Mouse (Mus musculus) liver, embryonic 12.5 days (tissue): ENCODE measurements around the gene Spata20. TPM values are rescaled to one million over a fixed set of nuclear protein-coding genes. Genes with fewer than 3 reads are reported as not detected.

Experiments used
- ATAC-seq: fragments of 200-750 bp; cut with Nextera tagmentation; 2 replicates; pipeline ENCODE4 v1.8.0; 2017; ENCODE audit warnings: moderate number of reproducible peaks, mild to moderate bottlenecking, moderate library complexity
- H3K27ac ChIP-seq: fragments of 300-500 bp; sonication (generic); 2 replicates; pipeline ENCODE4 v1.5.1; 2016; ENCODE audit warnings: mild to moderate bottlenecking
- H3K27me3 ChIP-seq: fragments of 300-500 bp; sonication (generic); replicated peaks from 2 replicates; pipeline ENCODE4 v1.6.1; 2016; ENCODE audit warnings: mild to moderate bottlenecking, moderate library complexity
- H3K36me3 ChIP-seq: fragments of 300-500 bp; sonication (generic); 2 replicates; pipeline ENCODE4 v1.6.1; 2016; ENCODE audit warnings: mild to moderate bottlenecking, moderate library complexity
- H3K4me1 ChIP-seq: fragments of 300-500 bp; sonication (generic); 2 replicates; pipeline ENCODE4 v1.6.1; 2016
- H3K4me2 ChIP-seq: fragments of 300-500 bp; sonication (generic); 2 replicates; pipeline ENCODE4 v1.6.1; 2016; ENCODE audit warnings: mild to moderate bottlenecking, moderate library complexity
- H3K4me3 ChIP-seq: fragments of 300-500 bp; sonication (generic); 2 replicates; pipeline ENCODE4 v1.5.1; 2016; ENCODE audit warnings: mild to moderate bottlenecking, moderate library complexity
- H3K9ac ChIP-seq: fragments of 300-500 bp; sonication (generic); 2 replicates; pipeline ENCODE4 v1.6.1; 2016; ENCODE audit warnings: mild to moderate bottlenecking, moderate library complexity
- H3K9me3 ChIP-seq: fragments of 300-500 bp; sonication (generic); replicated peaks from 2 replicates; pipeline ENCODE4 v1.6.1; 2016; ENCODE audit warnings: mild to moderate bottlenecking, moderate library complexity
- WGBS: fragments of 180-500 bp; shearing (Covaris S2); methylation state at CpG from one replicate; pipeline ENCODE4 v1.1.7; 2016; ENCODE audit not compliant: insufficient replicate concordance; 5-methylcytosine and 5-hydroxymethylcytosine counted together
- polyA plus RNA-seq: library from polyadenylated mRNA; unstranded; fragments of >200 nt; fragmentation: Nextera tagmentation; extraction: Ambion mirVana; gene quantifications from 2 replicates; pipeline ENCODE4 v1.2.1, GENCODE M21; 2016

Spata20 gene
- polyA plus RNA-seq, 1 experiment from 2014 or later: not detected

GRCm38 (mm10) chr11:94481963-94482362 is 4.0 kb downstream of the Spata20 start:
- no peak overlapping the region for H3K27ac ChIP-seq
- peaks cover 98% of the 10 kb centered on the region for H3K27me3 ChIP-seq
- no peaks in the 10 kb centered on the region for H3K36me3 ChIP-seq
- peaks cover 5% of the 10 kb centered on the region; the same call in 1 of the 2 replicates for H3K4me1 ChIP-seq
- no peak for ATAC-seq
- no peak overlapping the region for H3K4me3 ChIP-seq
- no peaks in the 10 kb centered on the region for H3K9me3 ChIP-seq
- no peak overlapping the region for H3K9ac ChIP-seq
- H3K4me2 ChIP-seq: no peak overlapping the region
- 74% methylated on average over 7 of the region's 7 CpGs for WGBS

GRCm38 (mm10) chr11:94480382-94480781 is 5.6 kb downstream of the Spata20 start:
- Histone ChIP-seq H3K36me3 (no peaks in the 10 kb centered on the region), H3K9me3 (no peaks in the 10 kb centered on the region), H3K4me3 (no peak overlapping the region), H3K4me2 (no peak overlapping the region), H3K4me1 (no peaks in the 10 kb centered on the region), H3K27ac (no peak overlapping the region), H3K9ac (no peak overlapping the region), H3K27me3 (peaks cover 98% of the 10 kb centered on the region)
- ATAC-seq: no peak
- WGBS: 78% methylated on average over 9 of the region's 9 CpGs

GRCm38 (mm10) chr11:94477651-94478050 is 8.3 kb downstream of the Spata20 start:
- H3K4me2 ChIP-seq: no peak overlapping the region
- peaks cover 18% of the 10 kb centered on the region for H3K4me1 ChIP-seq
- no peak for ATAC-seq
- no peak overlapping the region for H3K4me3 ChIP-seq
- peaks cover 98% of the 10 kb centered on the region for H3K27me3 ChIP-seq
- 59% methylated on average over 6 of the region's 6 CpGs for whole genome bisulfite sequencing
- no peaks in the 10 kb centered on the region for H3K9me3 ChIP-seq
- H3K36me3 ChIP-seq: no peaks in the 10 kb centered on the region
- no peak overlapping the region for H3K27ac ChIP-seq
- no peak overlapping the region for H3K9ac ChIP-seq

- H3K27me3 ChIP-seq: peaks cover 98% of the 10 kb centered on the region
- H3K9me3 ChIP-seq: no peaks in the 10 kb centered on the region
- no peak overlapping the region for H3K4me3 ChIP-seq
- no peaks in the 10 kb centered on the region for H3K36me3 ChIP-seq
- no peak overlapping the region for H3K4me2 ChIP-seq
- ATAC-seq: no peak
- no peak overlapping the region for H3K9ac ChIP-seq
- 23% methylated on average over 11 of the region's 11 CpGs for WGBS
- no peak overlapping the region for H3K27ac ChIP-seq
- peaks cover 23% of the 10 kb centered on the region for H3K4me1 ChIP-seq
Measured at GRCm38 (mm10) chr11:94475722-94476121, 10.3 kb downstream of the Spata20 start.

GRCm38 (mm10) chr11:94474544-94474910 is 11.5 kb downstream of the Spata20 start:
- no peaks in the 10 kb centered on the region for H3K36me3 ChIP-seq
- peaks cover 100% of the 10 kb centered on the region for H3K27me3 ChIP-seq
- H3K4me2 ChIP-seq: peak overlapping the region; percentile 76
- H3K4me1 ChIP-seq: peaks cover 25% of the 10 kb centered on the region
- ATAC-seq: peak; percentile 14; the same call in 1 of the 2 replicates
- no peak overlapping the region for H3K27ac ChIP-seq
- WGBS: 5% methylated on average over 11 of the region's 11 CpGs
- H3K4me3 ChIP-seq: peak overlapping the region; percentile 52
- no peaks in the 10 kb centered on the region for H3K9me3 ChIP-seq
- H3K9ac ChIP-seq: no peak overlapping the region

GRCm38 (mm10) chr11:94473707-94474543 is 12.1 kb downstream of the Spata20 start, which contains the start of gene Cacna1g:
Cacna1g (minus strand) TSS chr11:94474198.
- H3K9me3 ChIP-seq: no peaks in the 10 kb centered on the region
- WGBS: under 1% methylated on average over 49 of the region's 71 CpGs
- H3K36me3 ChIP-seq: no peaks in the 10 kb centered on the region
- peak within 1 kb of the TSS; percentile 35; the same call in 1 of the 2 replicates for H3K9ac ChIP-seq
- peak; percentile 82 for ATAC-seq
- peak within 1 kb of the TSS; percentile 76 for H3K4me2 ChIP-seq
- H3K4me3 ChIP-seq: peak within 1 kb of the TSS; percentile 52
- no peak within 1 kb of the TSS for H3K27ac ChIP-seq
- H3K4me1 ChIP-seq: peaks cover 30% of the 10 kb centered on the region
- peaks cover 100% of the 10 kb centered on the region for H3K27me3 ChIP-seq

GRCm38 (mm10) chr11:94472916-94473706 is 12.9 kb downstream of the Spata20 start:
- no peak overlapping the region for H3K27ac ChIP-seq

GRCm38 (mm10) chr11:94472585-94472915 is 13.4 kb downstream of the Spata20 start:
- Histone ChIP-seq H3K4me3 (peak overlapping the region; percentile 52), H3K36me3 (no peaks in the 10 kb centered on the region), H3K9ac (no peak overlapping the region), H3K4me2 (peak overlapping the region; percentile 76), H3K27ac (no peak overlapping the region), H3K9me3 (no peaks in the 10 kb centered on the region), H3K4me1 (peaks cover 33% of the 10 kb centered on the region), H3K27me3 (peaks cover 99% of the 10 kb centered on the region)
- WGBS: 1% methylated on average over 15 of the region's 15 CpGs
- no peak for ATAC-seq

More at GRCm38 (mm10) chr11:94472916-94473706, 12.9 kb downstream of the Spata20 start:
- WGBS: 2% methylated on average over 52 of the region's 52 CpGs
- H3K9ac ChIP-seq: peak overlapping the region; percentile 35; the same call in 1 of the 2 replicates
- H3K4me2 ChIP-seq: peak overlapping the region; percentile 76
- ATAC-seq: no peak; the same call in 1 of the 2 replicates
- no peaks in the 10 kb centered on the region for H3K36me3 ChIP-seq
- peaks cover 100% of the 10 kb centered on the region for H3K27me3 ChIP-seq
- H3K4me1 ChIP-seq: peaks cover 30% of the 10 kb centered on the region
- H3K4me3 ChIP-seq: peak overlapping the region; percentile 52
- H3K9me3 ChIP-seq: no peaks in the 10 kb centered on the region

- no peak for ATAC-seq
- H3K27me3 ChIP-seq: peaks cover 98% of the 10 kb centered on the region
- H3K9ac ChIP-seq: no peak overlapping the region
- H3K4me1 ChIP-seq: peaks cover 33% of the 10 kb centered on the region
- H3K4me3 ChIP-seq: peak overlapping the region; percentile 52; the same call in 1 of the 2 replicates
- WGBS: 5% methylated on average over 17 of the region's 17 CpGs
- H3K27ac ChIP-seq: no peak overlapping the region
- no peaks in the 10 kb centered on the region for H3K36me3 ChIP-seq
- peak overlapping the region; percentile 76 for H3K4me2 ChIP-seq
- no peaks in the 10 kb centered on the region for H3K9me3 ChIP-seq
Measured at GRCm38 (mm10) chr11:94471740-94472584, 14.0 kb downstream of the Spata20 start.

- H3K27me3 ChIP-seq: peaks cover 97% of the 10 kb centered on the region
- no peak overlapping the region for H3K4me2 ChIP-seq
- no peaks in the 10 kb centered on the region for H3K9me3 ChIP-seq
- no peak overlapping the region for H3K27ac ChIP-seq
- peaks cover 34% of the 10 kb centered on the region for H3K4me1 ChIP-seq
- H3K36me3 ChIP-seq: no peaks in the 10 kb centered on the region
- 45% methylated on average over 6 of the region's 7 CpGs for WGBS
- no peak overlapping the region for H3K4me3 ChIP-seq
- no peak overlapping the region for H3K9ac ChIP-seq
- no peak for ATAC-seq
Measured at GRCm38 (mm10) chr11:94470391-94470790, 15.6 kb downstream of the Spata20 start.
